Mouse (Mus musculus) thymus, adult 2 months (tissue): Measurements from ENCODE around the gene Usp39. TPM values are rescaled to one million over a fixed set of nuclear protein-coding genes. Genes with fewer than 3 reads are reported as not detected.

Experiments
- DNase-seq: peaks from one replicate; pipeline ENCODE4 v3.0.0; 2021
- H3K27ac ChIP-seq: fragments of 200-500 bp; 2 replicates; pipeline ENCODE4 v1.5.1; 2012; ENCODE audit warnings: low read length, control low read depth; ENCODE audit not compliant: control insufficient read depth, insufficient read depth
- H3K27me3 ChIP-seq: fragments of 200-500 bp; 2 replicates; pipeline ENCODE4 v1.6.1; 2012; ENCODE audit warnings: mild to moderate bottlenecking, low read length, moderate library complexity, mixed read lengths; ENCODE audit not compliant: control insufficient read depth, insufficient read depth
- H3K36me3 ChIP-seq: fragments of 200-500 bp; 2 replicates; pipeline ENCODE4 v1.6.1; 2012; ENCODE audit warnings: mild to moderate bottlenecking, low read length, moderate library complexity; ENCODE audit not compliant: control insufficient read depth, insufficient read depth
- H3K4me1 ChIP-seq: fragments of 200-500 bp; replicated peaks from 2 replicates; pipeline ENCODE4 v1.6.1; 2012; ENCODE audit warnings: low read length; ENCODE audit not compliant: control insufficient read depth, insufficient read depth
- H3K4me3 ChIP-seq: fragments of 200-500 bp; 2 replicates; pipeline ENCODE4 v1.5.1; 2012; ENCODE audit warnings: mild to moderate bottlenecking, low read length, control low read depth, moderate library complexity; ENCODE audit not compliant: control insufficient read depth, insufficient read depth
- CTCF ChIP-seq: fragments of 200-500 bp; IDR thresholded peaks from 2 replicates; pipeline ENCODE4 v1.5.1; 2012; ENCODE audit warnings: mild to moderate bottlenecking, control low read depth, low read length, moderate library complexity, borderline replicate concordance; ENCODE audit not compliant: control insufficient read depth, poor library complexity, insufficient read depth; ENCODE audit errors: extremely low read depth
- POLR2A ChIP-seq: fragments of 200-500 bp; IDR thresholded peaks from 2 replicates; pipeline ENCODE4 v1.6.1; 2012; ENCODE audit warnings: mild to moderate bottlenecking, low read length, control low read depth, moderate library complexity; ENCODE audit not compliant: control insufficient read depth, poor library complexity, insufficient read depth; ENCODE audit errors: extremely low read depth
- WGBS: fragments of 180-500 bp; shearing (Covaris S2); methylation state at CpG from one replicate; pipeline ENCODE4 v1.1.7; 2018; 5-methylcytosine and 5-hydroxymethylcytosine counted together
- polyA plus RNA-seq: library from polyadenylated mRNA; depleted of rRNA; stranded (reverse); fragments of >200 nt; gene quantifications from 2 replicates; pipeline ENCODE4 v1.2.3, GENCODE M21; 2012

The Usp39 gene
- polyA plus RNA-seq, 1 experiment: 35.6 TPM

- Histone ChIP-seq H3K4me1 (peaks cover 15% of the 10 kb centered on the region), H3K27ac (no peak overlapping the region), H3K36me3 (peaks cover 3% of the 10 kb centered on the region; the same call in 1 of the 2 replicates), H3K4me3 (no peak overlapping the region), H3K27me3 (no peaks in the 10 kb centered on the region)
- no peak for DNase-seq
- TF ChIP-seq CTCF (no peak), POLR2A (no peak)
- 91% methylated on average over 10 of the region's 10 CpGs for WGBS
Measured at GRCm38 (mm10) chr6:72388266-72388665, 43.3 kb upstream of the Usp39 start.

GRCm38 (mm10) chr6:72387816-72388215, 42.8 kb upstream of the Usp39 start:
- H3K4me1 ChIP-seq: peaks cover 16% of the 10 kb centered on the region
- H3K27me3 ChIP-seq: no peaks in the 10 kb centered on the region
- DNase-seq: no peak
- H3K4me3 ChIP-seq: no peak overlapping the region
- TF ChIP-seq POLR2A: no peak
- no peak for TF ChIP-seq CTCF
- no peak overlapping the region for H3K27ac ChIP-seq
- 99% methylated on average over 3 of the region's 3 CpGs for WGBS
- peaks cover 3% of the 10 kb centered on the region; the same call in 1 of the 2 replicates for H3K36me3 ChIP-seq

GRCm38 (mm10) chr6:72386561-72386960, 41.6 kb upstream of the Usp39 start:
- H3K36me3 ChIP-seq: peaks cover 3% of the 10 kb centered on the region; the same call in 1 of the 2 replicates
- H3K27ac ChIP-seq: no peak overlapping the region
- TF ChIP-seq POLR2A (no peak), CTCF (no peak)
- 93% methylated on average over 2 of the region's 2 CpGs for WGBS
- H3K27me3 ChIP-seq: no peaks in the 10 kb centered on the region
- H3K4me1 ChIP-seq: peaks cover 22% of the 10 kb centered on the region
- no peak for DNase-seq
- H3K4me3 ChIP-seq: no peak overlapping the region

- WGBS: 96% methylated on average over 4 of the region's 4 CpGs
- Histone ChIP-seq H3K36me3 (peaks cover 3% of the 10 kb centered on the region; the same call in 1 of the 2 replicates), H3K4me3 (no peak overlapping the region), H3K27me3 (no peaks in the 10 kb centered on the region), H3K4me1 (peaks cover 28% of the 10 kb centered on the region), H3K27ac (no peak overlapping the region)
- DNase-seq: no peak
- TF ChIP-seq CTCF: no peak
Measured at GRCm38 (mm10) chr6:72385258-72385657, 40.3 kb upstream of the Usp39 start.

GRCm38 (mm10) chr6:72383952-72384351, 39.0 kb upstream of the Usp39 start:
- TF ChIP-seq CTCF: no peak
- no peak for TF ChIP-seq POLR2A
- WGBS: 99% methylated on average over 7 of the region's 7 CpGs
- no peak for DNase-seq
- Histone ChIP-seq H3K4me3 (no peak overlapping the region), H3K36me3 (peaks cover 3% of the 10 kb centered on the region; the same call in 1 of the 2 replicates), H3K27ac (no peak overlapping the region), H3K4me1 (peaks cover 27% of the 10 kb centered on the region), H3K27me3 (no peaks in the 10 kb centered on the region)

GRCm38 (mm10) chr6:72383142-72383820, 38.3 kb upstream of the Usp39 start:
- peaks cover 3% of the 10 kb centered on the region; the same call in 1 of the 2 replicates for H3K36me3 ChIP-seq
- no peak overlapping the region for H3K4me3 ChIP-seq
- H3K27me3 ChIP-seq: no peaks in the 10 kb centered on the region
- no peak overlapping the region for H3K27ac ChIP-seq
- DNase-seq: no peak
- WGBS: 95% methylated on average over 6 of the region's 6 CpGs
- TF ChIP-seq POLR2A: no peak
- no peak for TF ChIP-seq CTCF
- H3K4me1 ChIP-seq: peaks cover 25% of the 10 kb centered on the region
